Mouse (Mus musculus) neural tube, embryonic 14.5 days (tissue): ENCODE results near the gene Sim2. TPM values are rescaled to one million over a fixed set of nuclear protein-coding genes. Genes with fewer than 3 reads are reported as not detected.

ENCODE experiments used
- ATAC-seq: fragments of 200-750 bp; cut with Nextera tagmentation; 2 replicates; pipeline ENCODE4 v1.8.0; 2017; ENCODE audit warnings: low read depth, mild to moderate bottlenecking, moderate TSS enrichment, moderate library complexity
- H3K27ac ChIP-seq: fragments of 300-500 bp; sonication (generic); 2 replicates; pipeline ENCODE4 v1.5.1; 2014; ENCODE audit warnings: low read depth, mild to moderate bottlenecking, control low read depth, low read length, moderate library complexity, mixed read lengths
- H3K27me3 ChIP-seq: fragments of 300-500 bp; sonication (generic); 2 replicates; pipeline ENCODE4 v1.6.1; 2014; ENCODE audit warnings: low read length; ENCODE audit not compliant: control insufficient read depth, insufficient read depth
- H3K36me3 ChIP-seq: fragments of 300-500 bp; sonication (generic); 2 replicates; pipeline ENCODE4 v1.6.1; 2014; ENCODE audit warnings: low read length, mixed read lengths; ENCODE audit not compliant: control insufficient read depth, insufficient read depth
- H3K4me1 ChIP-seq: fragments of 300-500 bp; sonication (generic); 2 replicates; pipeline ENCODE4 v1.6.1; 2014; ENCODE audit warnings: low read length; ENCODE audit not compliant: control insufficient read depth, insufficient read depth
- H3K4me2 ChIP-seq: fragments of 300-500 bp; sonication (generic); 2 replicates; pipeline ENCODE4 v1.6.1; 2014; ENCODE audit warnings: mild to moderate bottlenecking, low read depth, low read length, control low read depth
- H3K4me3 ChIP-seq: fragments of 300-500 bp; sonication (generic); 2 replicates; pipeline ENCODE4 v1.5.1; 2014; ENCODE audit warnings: low read depth, low read length, control low read depth, mixed read lengths
- H3K9ac ChIP-seq: fragments of 300-500 bp; sonication (generic); replicated peaks from 2 replicates; pipeline ENCODE4 v1.6.1; 2014; ENCODE audit warnings: low read depth, mild to moderate bottlenecking, control low read depth, low read length, mixed read lengths
- H3K9me3 ChIP-seq: fragments of 300-500 bp; sonication (generic); 2 replicates; pipeline ENCODE4 v1.6.1; 2016; ENCODE audit warnings: low read length; ENCODE audit not compliant: control insufficient read depth
- WGBS: fragments of 180-500 bp; shearing (Covaris S2); extraction: QIAGEN DNeasy Blood & Tissue Kit; methylation state at CpG from one replicate; pipeline ENCODE4 v1.1.7; 2014; 5-methylcytosine and 5-hydroxymethylcytosine counted together
- polyA plus RNA-seq: library from polyadenylated mRNA; unstranded; fragments of >200 nt; fragmentation: Nextera tagmentation; extraction: Ambion mirVana; gene quantifications from 2 replicates; pipeline ENCODE4 v1.2.1, GENCODE M21; 2014

Gene Sim2
- polyA plus RNA-seq, 1 experiment from 2014 or later, result 0.08 TPM

DNA sequence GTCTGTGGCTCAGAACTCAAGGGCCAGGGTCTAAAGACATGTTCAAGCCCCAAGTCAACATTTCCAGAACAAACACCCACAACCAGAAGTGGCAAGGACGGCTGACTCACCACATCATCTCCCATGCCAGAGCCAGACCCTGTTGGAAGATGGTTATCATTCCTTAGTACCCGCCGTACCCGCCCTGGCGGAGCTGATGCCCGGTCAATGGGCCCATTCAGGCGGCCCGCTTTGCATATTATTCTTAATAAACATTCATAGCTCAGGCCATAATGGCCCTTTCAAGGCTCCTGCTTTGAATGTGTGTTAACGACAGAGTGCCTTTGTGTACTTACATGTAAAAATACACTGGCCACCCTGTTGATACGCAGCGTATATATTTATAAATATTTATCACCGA lies 29.6 kb upstream of the Sim2 start:
- Histone ChIP-seq H3K4me2 (no peak overlapping the region), H3K27ac (no peak overlapping the region), H3K4me1 (no peaks in the 10 kb centered on the region), H3K9ac (no peak overlapping the region), H3K27me3 (no peaks in the 10 kb centered on the region), H3K9me3 (no peaks in the 10 kb centered on the region), H3K4me3 (no peak overlapping the region), H3K36me3 (no peaks in the 10 kb centered on the region)
- no peak for ATAC-seq
- WGBS, result 78% methylated on average over 12 of the region's 12 CpGs

DNA sequence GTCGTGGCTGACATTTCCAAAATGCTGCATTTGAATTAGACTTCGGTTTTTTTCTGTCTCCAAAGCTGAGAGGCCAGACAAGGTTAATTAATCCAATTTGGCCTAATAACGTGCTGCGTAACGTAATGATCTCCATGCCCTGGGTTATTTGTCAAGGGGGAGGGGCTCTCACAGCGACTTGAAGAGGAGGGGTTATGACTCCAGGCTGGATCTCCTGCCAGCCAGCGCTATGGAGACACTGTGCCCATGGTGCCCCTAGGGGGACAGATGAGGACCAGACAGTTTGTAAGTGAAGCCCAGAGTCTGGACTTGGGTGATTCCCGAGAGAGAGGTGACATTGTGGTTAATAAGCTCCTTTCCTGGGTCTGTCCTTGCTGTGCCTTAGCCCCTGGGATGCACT lies 29.2 kb upstream of the Sim2 start:
- no peak for ATAC-seq
- H3K9ac ChIP-seq, result no peak overlapping the region
- no peaks in the 10 kb centered on the region for H3K9me3 ChIP-seq
- H3K4me2 ChIP-seq, result no peak overlapping the region
- H3K27me3 ChIP-seq, result no peaks in the 10 kb centered on the region
- 36% methylated on average over 8 of the region's 8 CpGs for WGBS
- H3K4me1 ChIP-seq, result no peaks in the 10 kb centered on the region
- no peak overlapping the region for H3K4me3 ChIP-seq
- H3K36me3 ChIP-seq, result no peaks in the 10 kb centered on the region
- H3K27ac ChIP-seq, result no peak overlapping the region

DNA sequence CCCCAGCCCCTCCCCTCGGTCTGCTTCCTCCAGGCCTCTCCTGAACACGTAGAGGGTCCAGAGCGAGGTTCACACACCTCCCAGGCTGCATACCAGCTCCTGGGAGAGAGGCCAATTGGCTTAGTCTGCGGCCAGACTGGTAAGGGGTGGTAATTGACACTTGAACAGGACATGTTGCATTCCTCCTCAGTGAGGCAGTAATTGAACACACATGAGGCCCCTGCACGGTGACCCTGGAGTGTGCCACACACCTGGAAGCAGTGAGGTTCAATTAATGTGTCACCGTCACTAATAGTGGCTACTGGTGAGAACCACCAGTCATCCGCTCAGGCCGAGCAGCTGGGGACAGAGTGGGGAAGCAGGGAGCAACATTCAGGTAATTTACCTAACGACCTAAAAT lies 24.9 kb upstream of the Sim2 start:
- Histone ChIP-seq H3K4me3 (no peak overlapping the region), H3K9ac (no peak overlapping the region), H3K9me3 (no peaks in the 10 kb centered on the region), H3K27ac (no peak overlapping the region), H3K27me3 (no peaks in the 10 kb centered on the region), H3K4me1 (no peaks in the 10 kb centered on the region), H3K4me2 (no peak overlapping the region), H3K36me3 (no peaks in the 10 kb centered on the region)
- 56% methylated on average over 9 of the region's 9 CpGs for WGBS
- ATAC-seq, result no peak

DNA sequence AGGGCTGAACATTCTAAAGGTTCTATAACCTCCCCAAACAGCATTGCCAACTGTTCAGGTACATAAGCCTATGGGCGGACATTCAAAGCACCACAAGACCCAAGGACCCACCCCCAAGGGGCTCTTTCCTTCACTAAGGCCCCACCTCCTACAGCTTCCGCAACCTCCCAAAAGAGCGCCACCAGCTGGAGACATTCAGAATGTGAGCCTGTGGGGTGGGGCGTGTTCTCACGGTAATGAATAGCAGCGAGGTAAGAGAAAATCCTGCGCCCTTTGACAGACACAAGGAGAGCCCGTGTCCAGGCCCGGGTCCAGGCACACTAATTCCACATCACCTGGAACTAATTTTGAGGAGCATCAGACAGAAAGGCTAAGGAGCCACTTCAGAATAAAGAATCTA lies 20.5 kb upstream of the Sim2 start:
- H3K27me3 ChIP-seq, result no peaks in the 10 kb centered on the region
- H3K9ac ChIP-seq, result no peak overlapping the region
- H3K36me3 ChIP-seq, result no peaks in the 10 kb centered on the region
- ATAC-seq, result no peak
- 80% methylated on average over 9 of the region's 9 CpGs for WGBS
- H3K4me2 ChIP-seq, result no peak overlapping the region
- no peak overlapping the region for H3K27ac ChIP-seq
- H3K9me3 ChIP-seq, result peaks cover 4% of the 10 kb centered on the region; the same call in 1 of the 2 replicates
- H3K4me1 ChIP-seq, result no peaks in the 10 kb centered on the region
- H3K4me3 ChIP-seq, result no peak overlapping the region

DNA sequence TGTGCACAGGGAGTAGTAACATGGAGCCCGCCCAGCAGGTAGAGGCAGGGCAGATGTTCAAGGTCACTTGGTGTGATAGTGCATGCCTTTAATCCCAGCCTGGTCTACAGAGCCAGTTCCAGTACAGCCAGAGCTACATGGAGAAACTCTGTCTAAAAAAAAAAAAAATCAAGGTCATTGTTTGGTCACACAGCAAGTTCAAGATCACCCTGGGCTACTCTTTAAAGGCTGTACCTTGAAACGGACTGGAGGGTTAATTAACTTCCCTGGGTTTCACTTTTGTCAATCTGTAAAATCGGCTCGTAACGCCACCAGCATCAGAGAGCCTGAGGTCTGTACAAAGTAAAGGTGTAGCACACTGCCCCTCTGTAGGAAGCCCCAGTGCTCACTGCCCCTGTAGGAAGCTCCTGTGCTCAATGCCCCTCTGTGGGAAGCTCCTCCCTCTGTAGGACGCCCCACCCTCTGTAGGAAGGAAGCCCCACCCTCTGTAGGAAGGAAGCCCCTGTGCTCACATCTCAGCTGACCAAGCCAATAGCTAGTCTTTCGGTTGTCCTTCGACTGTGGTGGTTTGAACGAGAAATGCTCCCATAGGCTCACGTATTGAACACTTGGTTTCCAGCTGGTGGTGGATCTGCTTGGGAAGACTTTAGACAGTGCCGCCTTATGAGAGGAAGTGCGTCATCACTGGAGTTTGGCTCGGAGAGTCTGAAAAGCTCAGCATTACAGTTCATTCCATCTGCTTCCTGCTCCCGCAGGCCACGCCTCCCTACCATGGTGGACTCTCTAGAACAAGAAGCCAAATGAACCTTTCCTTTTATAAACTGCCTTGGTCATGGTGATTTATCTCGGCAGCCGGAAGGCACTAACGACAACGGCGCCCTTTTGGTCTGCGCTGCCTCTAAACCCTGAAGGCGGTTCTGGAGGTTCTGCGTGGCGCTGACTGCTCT lies 18.7 kb upstream of the Sim2 start:
- H3K9me3 ChIP-seq, result peaks cover 4% of the 10 kb centered on the region; the same call in 1 of the 2 replicates
- ATAC-seq, result no peak
- no peaks in the 10 kb centered on the region for H3K4me1 ChIP-seq
- no peak overlapping the region for H3K4me3 ChIP-seq
- no peaks in the 10 kb centered on the region for H3K36me3 ChIP-seq
- H3K27ac ChIP-seq, result no peak overlapping the region
- no peaks in the 10 kb centered on the region for H3K27me3 ChIP-seq
- 0 out of 2 replicates have a peak overlapping the region, but pooled peaks have one; percentile 8 for H3K4me2 ChIP-seq
- 66% methylated on average over 24 of the region's 24 CpGs for WGBS
- no peak overlapping the region for H3K9ac ChIP-seq

DNA sequence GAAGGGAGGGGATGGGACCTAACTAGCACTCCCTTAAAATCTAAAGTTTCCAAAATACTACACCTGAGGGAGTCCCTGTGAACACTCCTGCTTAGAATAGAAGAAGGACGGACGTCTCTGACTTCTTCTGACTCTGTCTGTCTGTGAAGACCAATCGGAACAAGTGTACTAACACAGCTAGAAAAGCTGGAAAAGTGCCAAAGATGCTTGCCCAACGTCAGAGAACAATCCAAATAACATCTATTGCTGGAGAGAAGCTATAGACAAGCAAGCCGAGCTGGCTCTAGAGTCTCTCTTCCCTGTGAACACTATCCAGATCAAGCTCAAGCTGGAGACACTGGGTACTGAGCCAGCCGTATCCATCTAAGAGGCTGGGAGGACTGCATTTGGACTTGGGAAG lies 18.0 kb upstream of the Sim2 start:
- 79% methylated on average over 6 of the region's 6 CpGs for WGBS
- H3K36me3 ChIP-seq, result no peaks in the 10 kb centered on the region
- peaks cover 4% of the 10 kb centered on the region; the same call in 1 of the 2 replicates for H3K9me3 ChIP-seq
- no peak overlapping the region for H3K4me3 ChIP-seq
- H3K4me1 ChIP-seq, result no peaks in the 10 kb centered on the region
- H3K4me2 ChIP-seq, result no peak overlapping the region
- H3K27me3 ChIP-seq, result no peaks in the 10 kb centered on the region
- no peak overlapping the region for H3K9ac ChIP-seq
- no peak overlapping the region for H3K27ac ChIP-seq
- no peak for ATAC-seq

DNA sequence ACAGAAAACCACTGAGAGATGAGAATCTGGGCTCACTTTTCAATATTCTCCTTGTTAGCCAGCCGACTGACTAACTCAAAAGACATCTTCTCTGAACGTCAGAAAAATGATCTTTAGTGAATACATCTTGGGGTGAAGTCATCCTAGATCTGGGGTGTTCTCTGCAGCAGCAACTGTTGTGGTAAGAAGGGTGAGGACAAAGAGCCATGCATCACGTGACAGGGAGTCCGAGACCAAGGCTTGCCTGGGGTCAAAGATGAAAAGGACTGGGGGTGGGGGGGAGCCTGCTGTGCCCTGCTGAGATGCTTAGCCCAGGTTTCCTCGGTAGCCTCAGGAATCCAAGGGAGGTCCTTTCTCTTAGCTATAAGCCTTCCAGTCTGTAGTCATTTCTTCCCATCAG lies 17.5 kb upstream of the Sim2 start:
- peaks cover 4% of the 10 kb centered on the region; the same call in 1 of the 2 replicates for H3K9me3 ChIP-seq
- H3K4me2 ChIP-seq, result no peak overlapping the region
- ATAC-seq, result no peak
- H3K36me3 ChIP-seq, result no peaks in the 10 kb centered on the region
- no peaks in the 10 kb centered on the region for H3K4me1 ChIP-seq
- no peak overlapping the region for H3K27ac ChIP-seq
- H3K9ac ChIP-seq, result no peak overlapping the region
- no peak overlapping the region for H3K4me3 ChIP-seq
- 69% methylated on average over 5 of the region's 5 CpGs for WGBS
- H3K27me3 ChIP-seq, result no peaks in the 10 kb centered on the region

DNA sequence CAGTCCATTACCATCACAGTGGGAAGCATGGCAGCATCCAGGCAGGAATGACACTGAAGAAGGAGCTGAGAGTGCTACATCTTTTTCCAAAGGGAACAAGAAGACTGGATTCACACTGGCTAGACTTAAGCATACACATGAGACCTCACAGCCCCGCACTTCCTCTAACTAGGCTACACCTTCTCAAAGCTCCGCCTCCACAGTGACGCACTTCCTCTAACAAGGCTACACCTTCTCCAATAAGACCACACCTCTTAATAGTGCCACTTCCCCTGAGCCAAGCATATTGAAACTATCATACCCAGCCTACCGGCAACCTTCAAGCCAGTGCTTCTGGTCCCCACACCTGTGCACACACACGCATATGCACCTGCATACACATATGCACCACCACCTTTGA lies 15.7 kb upstream of the Sim2 start:
- Histone ChIP-seq H3K27ac (no peak overlapping the region), H3K27me3 (no peaks in the 10 kb centered on the region), H3K9ac (no peak overlapping the region), H3K4me2 (no peak overlapping the region), H3K4me3 (no peak overlapping the region), H3K9me3 (peaks cover 4% of the 10 kb centered on the region; the same call in 1 of the 2 replicates), H3K36me3 (no peaks in the 10 kb centered on the region), H3K4me1 (no peaks in the 10 kb centered on the region)
- WGBS, result 96% methylated on average over 5 of the region's 5 CpGs
- ATAC-seq, result no peak

DNA sequence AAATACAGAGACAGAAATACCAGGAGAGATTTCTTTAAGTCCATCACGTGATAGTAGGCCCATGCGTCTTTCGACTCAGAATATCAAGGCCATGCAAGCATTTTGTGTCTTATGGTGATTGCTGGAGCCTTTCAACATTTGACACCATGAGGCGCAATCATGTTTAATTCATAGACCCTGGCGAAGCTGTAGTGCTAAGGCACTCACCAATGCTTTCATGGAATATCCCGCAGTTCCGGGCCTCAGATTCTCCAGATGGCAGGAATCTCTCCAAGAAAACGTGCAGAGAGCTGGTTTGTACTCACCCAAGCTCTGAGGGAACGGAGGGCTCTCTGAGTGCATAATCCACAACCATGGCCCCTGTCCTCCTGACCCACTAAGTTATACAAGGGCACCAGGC lies 13.8 kb upstream of the Sim2 start:
- no peaks in the 10 kb centered on the region for H3K4me1 ChIP-seq
- peaks cover 4% of the 10 kb centered on the region; the same call in 1 of the 2 replicates for H3K9me3 ChIP-seq
- H3K4me2 ChIP-seq, result no peak overlapping the region
- no peak overlapping the region for H3K27ac ChIP-seq
- no peak overlapping the region for H3K4me3 ChIP-seq
- 62% methylated on average over 9 of the region's 9 CpGs for WGBS
- H3K27me3 ChIP-seq, result peaks cover 8% of the 10 kb centered on the region
- H3K36me3 ChIP-seq, result no peaks in the 10 kb centered on the region
- no peak overlapping the region for H3K9ac ChIP-seq
- no peak for ATAC-seq
